Mouse (Mus musculus): Measurements from ENCODE around the gene Olfr304. TPM values are rescaled to one million over a fixed set of nuclear protein-coding genes. Genes with fewer than 3 reads are reported as not detected.
"Not testable (repeated sequence)": the region's sequence is repeated elsewhere in the genome, so short reads cannot be mapped to it uniquely, and the experiment has no call there.

The Olfr304 gene
- total RNA-seq (2014; rRNA removed) = not detected in 2 replicates
- not detected in 2 replicates for polyA plus RNA-seq (2015; fragmentation: Nextera tagmentation; extraction: Ambion mirVana)

DNA sequence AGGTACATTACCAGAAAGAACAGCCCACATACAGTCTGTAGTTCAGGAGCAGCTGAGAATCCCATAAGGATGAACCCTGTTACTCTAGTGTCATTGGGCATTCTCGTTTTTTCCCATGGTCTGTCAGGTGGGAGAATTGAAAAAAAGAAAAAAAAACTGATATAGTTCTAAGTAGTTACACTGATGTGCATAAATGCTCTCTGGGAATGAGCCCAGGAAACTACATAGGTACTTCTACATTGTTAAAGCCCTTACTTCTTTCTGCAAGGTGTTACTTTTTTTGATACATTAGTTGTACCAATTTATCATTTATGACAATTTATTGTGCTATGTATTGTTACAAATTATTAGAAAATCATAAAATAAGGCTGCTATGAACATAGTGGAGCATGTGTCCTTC lies at the start of gene Olfr304:
Olfr304 (minus strand) TSS at position 101 of the 400 bp plus-strand sequence.
- WGBS = 73% methylated on average over 1 of the region's 1 CpGs
- Histone ChIP-seq H3K27ac (ENCODE audit: low read depth, low read length) (no peak within 1 kb of the TSS), H3K27me3 (ENCODE audit: insufficient read depth, low read length) (no peaks in the 10 kb centered on the region), H3K9me3 (ENCODE audit: low read length) (no peaks in the 10 kb centered on the region), H3K9ac (no peak within 1 kb of the TSS), H3K4me2 (ENCODE audit: low read depth) (no peak within 1 kb of the TSS), H3K4me1 (ENCODE audit: insufficient read depth) (no peaks in the 10 kb centered on the region), H3K36me3 (ENCODE audit: insufficient read depth) (no peaks in the 10 kb centered on the region), H3K4me3 (ENCODE audit: low read depth, low read length) (no peak within 1 kb of the TSS)
- TF ChIP-seq CTCF (IDR thresholded peaks at IDR 0.05; ENCODE audit: low read depth) = no peak
- ATAC-seq = no peak
- no peak for DNase-seq

DNA sequence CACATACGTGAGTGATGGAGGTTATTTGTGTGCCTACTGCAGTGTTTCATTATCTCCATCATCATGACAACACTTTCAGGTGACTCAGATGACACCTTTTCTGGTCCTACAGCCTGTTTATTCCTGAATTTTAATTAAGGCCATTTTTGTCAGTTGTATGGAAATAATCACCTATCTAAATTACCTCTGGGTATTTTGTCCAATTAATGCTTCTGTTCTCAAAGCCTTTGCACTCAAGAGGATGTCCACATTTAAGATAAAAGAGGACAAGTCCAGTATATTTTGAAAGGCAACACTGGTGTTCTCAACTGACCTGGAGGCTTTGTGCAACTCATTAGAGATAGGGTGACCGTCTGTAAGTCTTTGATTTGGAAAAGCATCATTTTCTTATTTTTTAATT lies 17.1 kb upstream of the Olfr304 start, which contains the start of gene Olfr301:
Olfr301 (plus strand) TSS at position 301 of the 400 bp plus-strand sequence.
- Histone ChIP-seq H3K27me3 (ENCODE audit: insufficient read depth, low read length) (no peaks in the 10 kb centered on the region), H3K27ac (ENCODE audit: low read depth, low read length) (no peak within 1 kb of the TSS), H3K9me3 (ENCODE audit: low read length) (no peaks in the 10 kb centered on the region), H3K4me1 (ENCODE audit: insufficient read depth) (no peaks in the 10 kb centered on the region), H3K4me3 (ENCODE audit: low read depth, low read length) (no peak within 1 kb of the TSS), H3K9ac (no peak within 1 kb of the TSS), H3K36me3 (ENCODE audit: insufficient read depth) (no peaks in the 10 kb centered on the region), H3K4me2 (ENCODE audit: low read depth) (no peak within 1 kb of the TSS)
- no peak for TF ChIP-seq CTCF (IDR thresholded peaks at IDR 0.05; ENCODE audit: low read depth)
- no peak for ATAC-seq
- DNase-seq = no peak
- 89% methylated on average over 2 of the region's 2 CpGs for WGBS

DNA sequence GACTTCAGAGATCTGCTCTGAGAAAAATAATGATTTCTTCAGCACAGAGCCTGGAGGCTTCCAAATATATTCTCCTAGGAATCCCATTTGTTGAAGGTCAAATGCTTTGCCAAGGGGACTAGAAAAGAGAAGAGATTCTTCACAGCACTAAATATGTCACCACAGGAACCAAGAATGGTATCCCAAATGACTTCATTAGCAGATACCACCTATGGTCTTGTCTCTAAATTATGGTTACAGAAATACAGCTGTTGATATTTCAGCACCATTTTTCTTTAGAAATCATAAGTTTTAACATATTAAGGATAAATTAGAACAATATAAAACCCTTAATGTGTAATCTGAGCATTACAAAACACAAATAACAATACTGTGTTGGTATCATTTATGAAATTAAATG lies 11.2 kb upstream of the Olfr304 start, which contains the start of gene Olfr303:
Olfr303 (minus strand) TSS at position 101 of the 400 bp plus-strand sequence.
- no peak for TF ChIP-seq CTCF (IDR thresholded peaks at IDR 0.05; ENCODE audit: low read depth)
- H3K4me3 ChIP-seq (ENCODE audit: low read depth, low read length) = no peak within 1 kb of the TSS
- no peak for DNase-seq

DNA sequence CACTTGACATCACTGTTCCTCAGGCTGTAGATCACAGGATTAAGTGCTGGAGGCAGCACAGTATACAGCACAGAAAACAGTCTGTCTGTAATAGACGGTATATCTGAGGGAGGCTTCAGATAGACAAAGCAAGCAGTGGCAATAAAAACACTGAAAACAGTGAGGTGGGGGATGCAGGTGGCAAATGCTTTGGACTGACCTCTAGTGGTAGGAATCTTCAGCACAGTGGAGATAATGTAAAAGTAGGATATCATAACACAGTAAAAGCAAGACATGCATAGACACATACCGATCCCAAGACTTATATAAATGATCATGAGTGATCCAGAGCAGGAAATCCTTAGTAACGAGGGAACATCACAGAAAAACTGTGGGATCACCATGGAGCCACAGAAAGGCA lies 689 bp downstream of the Olfr304 start:
- no peak overlapping the region for H3K9ac ChIP-seq
- TF ChIP-seq CTCF (IDR thresholded peaks at IDR 0.05; ENCODE audit: low read depth) = 0 out of 2 replicates have a peak, but pooled peaks have one; percentile 6
- DNase-seq = no peak
- no peaks in the 10 kb centered on the region for H3K27me3 ChIP-seq (ENCODE audit: insufficient read depth, low read length)
- no peaks in the 10 kb centered on the region for H3K36me3 ChIP-seq (ENCODE audit: insufficient read depth)
- H3K9me3 ChIP-seq (ENCODE audit: low read length) = no peaks in the 10 kb centered on the region
- no peaks in the 10 kb centered on the region for H3K4me1 ChIP-seq (ENCODE audit: insufficient read depth)
- H3K4me2 ChIP-seq (ENCODE audit: low read depth) = no peak overlapping the region
- H3K4me3 ChIP-seq (ENCODE audit: low read depth, low read length) = no peak overlapping the region
- no peak for ATAC-seq
- no peak overlapping the region for H3K27ac ChIP-seq (ENCODE audit: low read depth, low read length)
- 75% methylated on average over 3 of the region's 3 CpGs for WGBS

More for the DNA sequence above, 11.2 kb upstream of the Olfr304 start, which contains the start of gene Olfr303:
- Histone ChIP-seq H3K4me2 (ENCODE audit: low read depth) (no peak within 1 kb of the TSS), H3K9ac (no peak within 1 kb of the TSS), H3K27me3 (ENCODE audit: insufficient read depth, low read length) (no peaks in the 10 kb centered on the region), H3K4me1 (ENCODE audit: insufficient read depth) (no peaks in the 10 kb centered on the region), H3K36me3 (ENCODE audit: insufficient read depth) (no peaks in the 10 kb centered on the region), H3K27ac (ENCODE audit: low read depth, low read length) (no peak within 1 kb of the TSS), H3K9me3 (ENCODE audit: low read length) (no peaks in the 10 kb centered on the region)
- ATAC-seq = no peak

DNA sequence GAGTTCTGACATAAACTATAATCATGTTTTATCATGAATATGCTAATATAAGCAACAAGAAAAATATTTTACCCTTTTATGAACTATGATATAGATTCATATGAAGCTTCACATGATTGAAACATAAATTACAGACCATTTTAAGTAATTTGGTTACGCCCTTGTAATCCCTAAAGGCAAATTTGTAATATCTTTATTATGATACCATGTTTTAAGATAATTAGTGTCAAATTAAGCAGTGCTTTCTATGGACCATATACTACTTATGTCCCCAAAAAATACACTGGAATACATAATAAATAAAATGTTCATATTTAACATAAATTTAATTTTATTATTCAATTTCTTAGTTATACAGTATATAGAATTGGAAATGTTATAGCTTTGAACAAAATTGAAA lies 19.6 kb downstream of the Olfr304 start, which contains the start of gene Olfr305:
Olfr305 (minus strand) TSS at position 101 of the 400 bp plus-strand sequence.
- H3K4me1 ChIP-seq (ENCODE audit: insufficient read depth) = no peaks in the 10 kb centered on the region
- 90% methylated on average over 1 of the region's 1 CpGs for WGBS
- ATAC-seq (no peak), DNase-seq (no peak)
- no peaks in the 10 kb centered on the region for H3K9me3 ChIP-seq (ENCODE audit: low read length)
- H3K27me3 ChIP-seq (ENCODE audit: insufficient read depth, low read length) = no peaks in the 10 kb centered on the region
- no peak within 1 kb of the TSS for H3K4me2 ChIP-seq (ENCODE audit: low read depth)
- H3K36me3 ChIP-seq (ENCODE audit: insufficient read depth) = no peaks in the 10 kb centered on the region
- no peak within 1 kb of the TSS for H3K4me3 ChIP-seq (ENCODE audit: low read depth, low read length)
- no peak within 1 kb of the TSS for H3K27ac ChIP-seq (ENCODE audit: low read depth, low read length)
- H3K9ac ChIP-seq = no peak within 1 kb of the TSS
- TF ChIP-seq CTCF (IDR thresholded peaks at IDR 0.05; ENCODE audit: low read depth) = no peak

DNA sequence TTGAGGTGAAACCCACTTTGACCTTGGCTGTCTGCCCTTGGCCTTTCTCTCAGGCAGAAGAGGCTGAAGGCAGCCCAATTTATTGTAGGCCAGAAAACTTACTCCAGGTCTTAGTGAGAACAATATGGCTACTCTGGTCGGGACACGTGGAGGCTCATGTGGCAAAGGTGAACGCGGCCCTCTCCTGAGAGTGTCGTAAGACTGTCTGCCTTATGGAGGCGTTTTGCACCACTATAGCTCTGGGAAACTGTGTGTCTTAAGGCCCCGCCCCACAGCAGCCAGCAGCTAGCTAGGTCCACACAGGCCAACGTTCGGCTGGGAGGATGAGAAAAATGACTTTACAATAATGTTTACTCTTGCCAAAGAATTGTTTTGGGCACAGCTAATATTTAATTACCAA lies 40.2 kb downstream of the Olfr304 start:
- H3K4me1 ChIP-seq (ENCODE audit: insufficient read depth); H3K4me2 ChIP-seq (ENCODE audit: low read depth); H3K9ac ChIP-seq; H3K27ac ChIP-seq (ENCODE audit: low read depth, low read length); H3K4me3 ChIP-seq (ENCODE audit: low read depth, low read length); H3K9me3 ChIP-seq (ENCODE audit: low read length); ATAC-seq; H3K36me3 ChIP-seq (ENCODE audit: insufficient read depth); H3K27me3 ChIP-seq (ENCODE audit: insufficient read depth, low read length); DNase-seq: not testable (repeated sequence)
- WGBS = 91% methylated on average over 9 of the region's 9 CpGs

DNA sequence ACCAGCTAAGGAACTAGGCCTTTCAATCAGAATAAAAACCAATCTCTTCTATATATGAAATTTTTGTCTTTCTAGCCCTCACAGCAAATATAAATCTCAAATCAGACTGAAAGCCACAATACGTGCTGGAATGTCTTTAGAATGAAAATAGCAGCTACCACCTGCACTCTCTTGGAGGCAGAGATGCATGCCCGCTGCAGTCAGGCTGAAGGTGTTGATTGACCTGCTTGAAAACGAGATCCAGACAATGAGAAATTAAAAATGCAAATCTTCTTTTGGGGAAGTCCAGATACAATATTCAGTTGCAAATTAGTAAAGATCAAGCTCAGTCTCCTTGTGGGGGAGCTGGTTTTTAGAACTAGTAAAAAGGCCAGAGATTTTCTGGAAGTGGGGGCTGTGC lies 42.2 kb downstream of the Olfr304 start:
- H3K4me1 ChIP-seq (ENCODE audit: insufficient read depth) = no peaks in the 10 kb centered on the region
- H3K4me3 ChIP-seq (ENCODE audit: low read depth, low read length) = no peak overlapping the region
- ATAC-seq (no peak), DNase-seq (no peak)
- H3K9ac ChIP-seq = no peak overlapping the region
- 55% methylated on average over 3 of the region's 3 CpGs for WGBS
- H3K4me2 ChIP-seq (ENCODE audit: low read depth) = no peak overlapping the region
- no peak overlapping the region for H3K27ac ChIP-seq (ENCODE audit: low read depth, low read length)
- no peaks in the 10 kb centered on the region for H3K27me3 ChIP-seq (ENCODE audit: insufficient read depth, low read length)
- H3K36me3 ChIP-seq (ENCODE audit: insufficient read depth) = no peaks in the 10 kb centered on the region
- no peaks in the 10 kb centered on the region for H3K9me3 ChIP-seq (ENCODE audit: low read length)
- no peak for TF ChIP-seq CTCF (IDR thresholded peaks at IDR 0.05; ENCODE audit: low read depth)

All from forebrain, postnatal 0 days (tissue).